In the genomic region with DNA sequence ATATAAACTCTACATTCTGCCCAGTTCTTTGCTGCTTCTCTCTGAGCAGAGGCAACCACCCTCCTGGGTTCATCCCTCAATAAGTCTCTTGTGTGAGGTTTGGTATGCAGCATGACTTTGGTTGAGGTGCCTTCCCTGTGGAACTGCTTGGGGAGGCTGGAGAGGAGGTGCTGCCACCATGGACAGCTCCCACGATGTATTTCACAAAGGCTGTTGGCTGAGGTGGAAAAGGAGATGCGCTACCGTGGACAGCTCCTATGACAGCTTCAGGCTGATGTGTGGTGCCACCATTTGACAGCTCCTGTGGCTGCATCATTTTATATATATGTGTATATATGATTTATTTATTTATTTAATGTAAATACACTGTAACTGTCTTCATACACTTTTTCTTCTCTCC, we compare ENCODE assay signal across 13 mouse cellular contexts. TPM values are rescaled to one million over a fixed set of nuclear protein-coding genes. Genes with fewer than 3 reads are reported as not detected.
DNase-seq lines count a peak whose midpoint lies in the region; ATAC-seq and TF ChIP-seq lines count a peak whose summit lies in the region.
"Had no signal": no experiment of that assay in that cellular context is flagged by ENCODE, and none has a peak within 500 bp of the region (broad histone marks: within the 10 kb centered on the region; RNA-seq: fewer than 3 reads in every experiment).

No protein-coding gene starts in this region.

- H3K4me2 ChIP-seq in liver, embryonic 14.5 days (ENCODE audit: low read depth): no peak overlapping the region
- no peak overlapping the region for H3K4me2 ChIP-seq in midbrain, embryonic 16.5 days (ENCODE audit: low read length)
- H3K4me2 ChIP-seq: heart, embryonic 15.5 days had no signal

- ATAC-seq in liver, embryonic 14.5 days (ENCODE audit: insufficient read depth): no peak; the same call in 1 of the 2 replicates
- ATAC-seq in midbrain, embryonic 16.5 days: no peak

- in situ Hi-C loops in ES-E14 (cut with MboI; ENCODE audit: low sequenced_read_pairs in 2 of 2, unreplicated experiment in 2 of 2): no loop called here

- peaks cover 8% of the 10 kb centered on the region for H3K27me3 ChIP-seq in liver, embryonic 14.5 days (ENCODE audit: control insufficient read depth, insufficient read depth, low read length)
- no peaks in the 10 kb centered on the region for H3K27me3 ChIP-seq in midbrain, embryonic 16.5 days (ENCODE audit: control insufficient read depth, insufficient read depth, low read depth, low read length)

- no peak overlapping the region for H3K27ac ChIP-seq in ES-E14 (ENCODE audit: insufficient read depth, low read depth, low read length, poor library complexity, severe bottlenecking)
- H3K27ac ChIP-seq in liver, embryonic 14.5 days: no peak overlapping the region
- H3K27ac ChIP-seq in midbrain, embryonic 16.5 days (ENCODE audit: low read length): no peak overlapping the region
- H3K27ac ChIP-seq: heart, embryonic 15.5 days had no signal

- peak; percentile 39 for DNase-seq in kidney, postnatal 14 days
- DNase-seq in kidney, adult 18-20 months: no peak
- DNase-seq in ES-E14 (ENCODE audit: low read depth, low spot score) (peak; percentile 83), adipocyte (ENCODE audit: low spot score) (peak; percentile 55)
- peak in 2 of 3 experiments; percentile 33 to 45 for DNase-seq in liver, embryonic 14.5 days (ENCODE audit: low read depth in 3 of 3, low spot score in 3 of 3)
- DNase-seq in frontal cortex, postnatal 10 days (ENCODE audit: low spot score in 2 of 2): no peak
- no peak for DNase-seq in gastrocnemius, postnatal 25 days
- DNase-seq: layer of hippocampus, adult 9-11 months; right cerebral cortex, adult 18-20 months had no signal

- H3K36me3 ChIP-seq in ES-E14 (ENCODE audit: control insufficient read depth, insufficient read depth, low read length, poor library complexity, severe bottlenecking): no peaks in the 10 kb centered on the region
- H3K36me3 ChIP-seq in liver, embryonic 14.5 days (replicated peaks; ENCODE audit: control insufficient read depth, insufficient read depth, low read depth): no peaks in the 10 kb centered on the region; the same call in none of the 2 replicates
- H3K36me3 ChIP-seq in midbrain, embryonic 16.5 days (ENCODE audit: control insufficient read depth, insufficient read depth, low read length): peaks cover 20% of the 10 kb centered on the region

- H3K4me3 ChIP-seq in ES-E14 (ENCODE audit: insufficient read depth in 1 of 2, low read depth in 1 of 2, low read length in 2 of 2, poor library complexity in 1 of 2, severe bottlenecking in 1 of 2): no peak overlapping the region
- H3K4me3 ChIP-seq in liver, embryonic 14.5 days (ENCODE audit: insufficient read depth in 1 of 2, low read depth in 2 of 2, low read length in 2 of 2): no peak overlapping the region
- H3K4me3 ChIP-seq in midbrain, embryonic 16.5 days (ENCODE audit: low read depth, low read length): no peak overlapping the region
- H3K4me3 ChIP-seq: erythroblast, embryonic 14.5 days; heart, embryonic 15.5 days had no signal

- 37% methylated on average over 3 of the region's 3 CpGs for WGBS in liver, embryonic 14.5 days (ENCODE audit: insufficient replicate concordance)
- 31% methylated on average over 3 of the region's 3 CpGs for WGBS in midbrain, embryonic 16.5 days

- TF ChIP-seq CTCF in liver, embryonic 14.5 days (IDR thresholded peaks at IDR 0.05; ENCODE audit: low read depth): no peak; the same call in 1 of the 2 replicates

- H3K4me1 ChIP-seq in ES-E14 (ENCODE audit: control insufficient read depth in 2 of 2, insufficient read depth in 2 of 2, low read length in 2 of 2, poor library complexity in 1 of 2): peaks cover 0 to 3% of the 10 kb centered on the region in 2 experiments; a peak in 1 of 4 replicates
- H3K4me1 ChIP-seq in liver, embryonic 14.5 days (replicated peaks; ENCODE audit: control insufficient read depth in 2 of 2, insufficient read depth in 2 of 2, low read length in 1 of 2): no peaks in the 10 kb centered on the region
- no peaks in the 10 kb centered on the region for H3K4me1 ChIP-seq in midbrain, embryonic 16.5 days (ENCODE audit: control insufficient read depth, insufficient read depth, low read length)

- H3K9ac ChIP-seq in ES-E14 (ENCODE audit: insufficient read depth, low read depth, low read length, poor library complexity, severe bottlenecking): no peak overlapping the region
- no peak overlapping the region for H3K9ac ChIP-seq in liver, embryonic 14.5 days (replicated peaks)
- no peak overlapping the region for H3K9ac ChIP-seq in midbrain, embryonic 16.5 days (ENCODE audit: low read depth, low read length)
- H3K9ac ChIP-seq: heart, embryonic 15.5 days had no signal

- H3K9me3 ChIP-seq in ES-E14 (ENCODE audit: control insufficient read depth, insufficient read depth, low read depth, low read length): no peaks in the 10 kb centered on the region
- H3K9me3 ChIP-seq in liver, embryonic 14.5 days (ENCODE audit: control insufficient read depth, low read length): no peaks in the 10 kb centered on the region
- no peaks in the 10 kb centered on the region for H3K9me3 ChIP-seq in midbrain, embryonic 16.5 days (replicated peaks; ENCODE audit: control insufficient read depth, low read length, poor library complexity, severe bottlenecking)
- H3K9me3 ChIP-seq: heart, embryonic 15.5 days had no signal

- TF ChIP-seq EP300 in liver, embryonic 14.5 days (IDR thresholded peaks at IDR 0.05; ENCODE audit: low read depth): no peak

TF ChIP-seq in ES-E14, 5 proteins besides CTCF, POLR2A, EP300 and RAD21:
- TF ChIP-seq ZNF384 (IDR thresholded peaks at IDR 0.05; ENCODE audit: low read depth, low read length): 0 out of 2 replicates have a peak, but pooled peaks have one; percentile 15
- TF ChIP-seq MAFK (IDR thresholded peaks at IDR 0.05; ENCODE audit: insufficient read depth, low read depth, low read length): no peak

RNA-seq across cellular contexts. Expression of a gene that starts 12.3 kb away (rescaled TPM):
- total RNA-seq in ES-E14 (2012; rRNA removed): 7.9 and 8.6 TPM in 2 replicates
- polyA plus RNA-seq in liver, embryonic 14.5 days (2012; rRNA removed): 0.06 and 1.0 TPM in 2 replicates
- 0.09 TPM in 1 of 2 replicates, not detected in the other for polyA plus RNA-seq in liver, embryonic 14.5 days (2014; fragmentation: Nextera tagmentation; extraction: Ambion mirVana)
- under 1 TPM in 1 of 2 experiments, not detected in 1; 0.32 TPM for total RNA-seq in gastrocnemius, postnatal 25 days (2021)
- 1,527 and 1,727 TPM in 2 replicates for polyA plus RNA-seq in midbrain, embryonic 16.5 days (2015; fragmentation: Nextera tagmentation; extraction: Ambion mirVana)
- total RNA-seq: megakaryocyte, adult 5-6 weeks had no signal
- polyA plus RNA-seq: erythroblast, embryonic 14.5 days had no signal

RNA-seq across cellular contexts. Expression of a gene that starts 14.2 kb away (rescaled TPM):
- total RNA-seq in ES-E14 (2012; rRNA removed): 15.2 and 16.4 TPM in 2 replicates
- polyA plus RNA-seq in liver, embryonic 14.5 days (2012; rRNA removed): 11.0 and 12.2 TPM in 2 replicates
- polyA plus RNA-seq in liver, embryonic 14.5 days (2014; fragmentation: Nextera tagmentation; extraction: Ambion mirVana): 7.6 and 10.3 TPM in 2 replicates
- total RNA-seq in gastrocnemius, postnatal 25 days (2021): 1 to 10 TPM; 6.1 to 6.3 TPM
- 16.3 and 17.6 TPM in 2 replicates for polyA plus RNA-seq in midbrain, embryonic 16.5 days (2015; fragmentation: Nextera tagmentation; extraction: Ambion mirVana)

RNA-seq across cellular contexts. Expression of a gene that starts 17.5 kb away (rescaled TPM):
- 133 and 209 TPM in 2 replicates for total RNA-seq in ES-E14 (2012; rRNA removed)
- 39.1 and 40.3 TPM in 2 replicates for polyA plus RNA-seq in liver, embryonic 14.5 days (2012; rRNA removed)
- polyA plus RNA-seq in liver, embryonic 14.5 days (2014; fragmentation: Nextera tagmentation; extraction: Ambion mirVana): 26.2 and 29.3 TPM in 2 replicates
- total RNA-seq in gastrocnemius, postnatal 25 days (2021): 10 to 100 TPM in 1 of 2 experiments, 1 to 10 TPM in 1; 9.9 to 14.9 TPM
- polyA plus RNA-seq in midbrain, embryonic 16.5 days (2015; fragmentation: Nextera tagmentation; extraction: Ambion mirVana): 38.8 and 48.8 TPM in 2 replicates

Comparison
In these comparisons a context has a peak if more than half of its experiments do, and no peak if none do; other contexts are left out.
1. DNase-seq: peak in kidney, postnatal 14 days (single experiment), ES-E14 (single experiment), adipocyte (single experiment) and liver, embryonic 14.5 days (2 of 3); none in kidney, adult 18-20 months (single experiment), frontal cortex, postnatal 10 days (0 of 2) and gastrocnemius, postnatal 25 days (single experiment).